Mouse (Mus musculus) neural tube, embryonic 12.5 days (tissue): ENCODE results near the gene Mmp25. TPM values are rescaled to one million over a fixed set of nuclear protein-coding genes. Genes with fewer than 3 reads are reported as not detected.

Experiments used
- ATAC-seq: fragments of 200-750 bp; cut with Nextera tagmentation; 2 replicates; pipeline ENCODE4 v1.8.0; 2017; ENCODE audit warnings: low read depth, mild to moderate bottlenecking, moderate TSS enrichment, moderate library complexity; ENCODE audit not compliant: low FRiP score
- H3K27ac ChIP-seq: fragments of 300-500 bp; sonication (generic); 2 replicates; pipeline ENCODE4 v1.5.1; 2016
- H3K27me3 ChIP-seq: fragments of 300-500 bp; sonication (generic); replicated peaks from 2 replicates; pipeline ENCODE4 v1.6.1; 2016; ENCODE audit warnings: mild to moderate bottlenecking
- H3K36me3 ChIP-seq: fragments of 300-500 bp; sonication (generic); 2 replicates; pipeline ENCODE4 v1.6.1; 2016; ENCODE audit warnings: mild to moderate bottlenecking
- H3K4me1 ChIP-seq: fragments of 300-500 bp; sonication (generic); 2 replicates; pipeline ENCODE4 v1.6.1; 2016
- H3K4me2 ChIP-seq: fragments of 300-500 bp; sonication (generic); replicated peaks from 2 replicates; pipeline ENCODE4 v1.6.1; 2016; ENCODE audit warnings: mild to moderate bottlenecking
- H3K4me3 ChIP-seq: fragments of 300-500 bp; sonication (generic); 2 replicates; pipeline ENCODE4 v1.5.1; 2016
- H3K9ac ChIP-seq: fragments of 300-500 bp; sonication (generic); 2 replicates; pipeline ENCODE4 v1.6.1; 2016; ENCODE audit warnings: mild to moderate bottlenecking
- H3K9me3 ChIP-seq: fragments of 300-500 bp; sonication (generic); 2 replicates; pipeline ENCODE4 v1.6.1; 2016; ENCODE audit warnings: mild to moderate bottlenecking
- WGBS: fragments of 180-500 bp; shearing (Covaris S2); methylation state at CpG from one replicate; pipeline ENCODE4 v1.1.7; 2016; 5-methylcytosine and 5-hydroxymethylcytosine counted together
- polyA plus RNA-seq: library from polyadenylated mRNA; unstranded; fragments of >200 nt; fragmentation: Nextera tagmentation; extraction: Ambion mirVana; gene quantifications from 2 replicates; pipeline ENCODE4 v1.2.1, GENCODE M21; 2016

Gene Mmp25
- polyA plus RNA-seq, 1 experiment from 2014 or later = 1.6 TPM

GRCm38 (mm10) chr17:23675564-23676281 is 30.6 kb upstream of the Mmp25 start:
- Histone ChIP-seq H3K27ac (no peak overlapping the region), H3K4me1 (peaks cover 37% of the 10 kb centered on the region), H3K27me3 (peaks cover 55% of the 10 kb centered on the region), H3K4me2 (peak overlapping the region; percentile 95), H3K9ac (0 out of 2 replicates have a peak overlapping the region, but pooled peaks have one; percentile 52), H3K9me3 (no peaks in the 10 kb centered on the region), H3K36me3 (no peaks in the 10 kb centered on the region; the same call in 1 of the 2 replicates), H3K4me3 (peak overlapping the region; percentile 40; the same call in 1 of the 2 replicates)
- 10% methylated on average over 15 of the region's 15 CpGs for WGBS
- no peak for ATAC-seq

- no peaks in the 10 kb centered on the region for H3K9me3 ChIP-seq
- no peak for ATAC-seq
- H3K27ac ChIP-seq = no peak overlapping the region
- peak overlapping the region; percentile 95; the same call in 1 of the 2 replicates for H3K4me2 ChIP-seq
- WGBS = 57% methylated on average over 5 of the region's 5 CpGs
- H3K36me3 ChIP-seq = peaks cover 5% of the 10 kb centered on the region
- H3K9ac ChIP-seq = no peak overlapping the region
- peaks cover 49% of the 10 kb centered on the region for H3K27me3 ChIP-seq
- H3K4me3 ChIP-seq = no peak overlapping the region
- H3K4me1 ChIP-seq = peaks cover 37% of the 10 kb centered on the region
Observed at GRCm38 (mm10) chr17:23675127-23675526, 30.1 kb upstream of the Mmp25 start.

- H3K27me3 ChIP-seq = peaks cover 42% of the 10 kb centered on the region
- peak overlapping the region; percentile 77 for H3K4me2 ChIP-seq
- ATAC-seq = no peak
- peak overlapping the region; percentile 56 for H3K4me3 ChIP-seq
- H3K9ac ChIP-seq = peak overlapping the region; percentile 61; the same call in 1 of the 2 replicates
- peaks cover 11% of the 10 kb centered on the region for H3K36me3 ChIP-seq
- no peak overlapping the region for H3K27ac ChIP-seq
- 44% methylated on average over 9 of the region's 9 CpGs for WGBS
- H3K9me3 ChIP-seq = no peaks in the 10 kb centered on the region
- peaks cover 33% of the 10 kb centered on the region for H3K4me1 ChIP-seq
Observed at GRCm38 (mm10) chr17:23674271-23674952, 29.3 kb upstream of the Mmp25 start.

- Histone ChIP-seq H3K4me1 (peaks cover 29% of the 10 kb centered on the region), H3K4me2 (peak within 1 kb of the TSS; percentile 77), H3K4me3 (peak within 1 kb of the TSS; percentile 56), H3K36me3 (peaks cover 20% of the 10 kb centered on the region), H3K9ac (peak within 1 kb of the TSS; percentile 61), H3K9me3 (no peaks in the 10 kb centered on the region), H3K27me3 (peaks cover 34% of the 10 kb centered on the region), H3K27ac (peak within 1 kb of the TSS; percentile 37; the same call in 1 of the 2 replicates)
- WGBS = under 1% methylated on average over 45 of the region's 45 CpGs
- ATAC-seq = peak; percentile 93
Observed at GRCm38 (mm10) chr17:23673424-23674073, 28.5 kb upstream of the Mmp25 start, which contains the start of the genes Hcfc1r1 and Thoc6. Hcfc1r1 (plus strand) TSS chr17:23673596. Thoc6 (minus strand) TSS chr17:23673882.

GRCm38 (mm10) chr17:23672761-23673160 is 27.7 kb upstream of the Mmp25 start:
- Histone ChIP-seq H3K4me1 (peaks cover 29% of the 10 kb centered on the region), H3K27ac (no peak overlapping the region), H3K4me2 (peak overlapping the region; percentile 77), H3K4me3 (no peak overlapping the region), H3K36me3 (peaks cover 26% of the 10 kb centered on the region), H3K9me3 (no peaks in the 10 kb centered on the region), H3K9ac (no peak overlapping the region), H3K27me3 (peaks cover 26% of the 10 kb centered on the region)
- ATAC-seq = no peak
- WGBS = 71% methylated on average over 3 of the region's 3 CpGs

GRCm38 (mm10) chr17:23671519-23671918 is 26.4 kb upstream of the Mmp25 start:
- peaks cover 38% of the 10 kb centered on the region for H3K36me3 ChIP-seq
- no peak overlapping the region for H3K27ac ChIP-seq
- no peaks in the 10 kb centered on the region for H3K9me3 ChIP-seq
- no peak overlapping the region for H3K4me3 ChIP-seq
- no peak overlapping the region for H3K4me2 ChIP-seq
- no peak for ATAC-seq
- peaks cover 22% of the 10 kb centered on the region for H3K27me3 ChIP-seq
- H3K9ac ChIP-seq = no peak overlapping the region
- WGBS = 96% methylated on average over 3 of the region's 3 CpGs
- H3K4me1 ChIP-seq = peaks cover 24% of the 10 kb centered on the region

GRCm38 (mm10) chr17:23670516-23671074 is 25.5 kb upstream of the Mmp25 start:
- H3K27me3 ChIP-seq = peaks cover 13% of the 10 kb centered on the region
- no peaks in the 10 kb centered on the region for H3K9me3 ChIP-seq
- H3K36me3 ChIP-seq = peaks cover 41% of the 10 kb centered on the region
- no peak overlapping the region for H3K9ac ChIP-seq
- H3K27ac ChIP-seq = no peak overlapping the region
- H3K4me1 ChIP-seq = peaks cover 15% of the 10 kb centered on the region
- H3K4me3 ChIP-seq = no peak overlapping the region
- no peak overlapping the region for H3K4me2 ChIP-seq
- no peak for ATAC-seq
- 96% methylated on average over 7 of the region's 7 CpGs for WGBS

GRCm38 (mm10) chr17:23665511-23665910 is 20.4 kb upstream of the Mmp25 start:
- Histone ChIP-seq H3K4me1 (no peaks in the 10 kb centered on the region), H3K4me2 (no peak overlapping the region), H3K36me3 (peaks cover 39% of the 10 kb centered on the region), H3K9ac (no peak overlapping the region), H3K27ac (no peak overlapping the region), H3K27me3 (peaks cover 22% of the 10 kb centered on the region), H3K4me3 (no peak overlapping the region), H3K9me3 (no peaks in the 10 kb centered on the region)
- ATAC-seq = no peak
- WGBS = 81% methylated on average over 14 of the region's 14 CpGs

GRCm38 (mm10) chr17:23664556-23665021 is 19.5 kb upstream of the Mmp25 start:
- H3K27me3 ChIP-seq = peaks cover 31% of the 10 kb centered on the region
- H3K4me3 ChIP-seq = no peak overlapping the region
- no peaks in the 10 kb centered on the region for H3K9me3 ChIP-seq
- no peaks in the 10 kb centered on the region for H3K4me1 ChIP-seq
- H3K4me2 ChIP-seq = no peak overlapping the region
- peaks cover 30% of the 10 kb centered on the region for H3K36me3 ChIP-seq
- H3K27ac ChIP-seq = no peak overlapping the region
- H3K9ac ChIP-seq = no peak overlapping the region
- peak; percentile 61; the same call in 1 of the 2 replicates for ATAC-seq
- 19% methylated on average over 5 of the region's 5 CpGs for WGBS

GRCm38 (mm10) chr17:23661526-23661925 is 16.4 kb upstream of the Mmp25 start:
- peaks cover 3% of the 10 kb centered on the region; the same call in 1 of the 2 replicates for H3K36me3 ChIP-seq
- no peak overlapping the region for H3K4me3 ChIP-seq
- no peak for ATAC-seq
- no peaks in the 10 kb centered on the region for H3K4me1 ChIP-seq
- WGBS = 2% methylated on average over 9 of the region's 9 CpGs
- no peak overlapping the region for H3K9ac ChIP-seq
- no peak overlapping the region for H3K4me2 ChIP-seq
- H3K27me3 ChIP-seq = peaks cover 38% of the 10 kb centered on the region
- no peaks in the 10 kb centered on the region for H3K9me3 ChIP-seq
- H3K27ac ChIP-seq = no peak overlapping the region

- no peak overlapping the region for H3K27ac ChIP-seq
- no peak for ATAC-seq
- peaks cover 41% of the 10 kb centered on the region for H3K27me3 ChIP-seq
- H3K4me1 ChIP-seq = no peaks in the 10 kb centered on the region
- H3K9me3 ChIP-seq = no peaks in the 10 kb centered on the region
- H3K4me3 ChIP-seq = no peak overlapping the region
- no peak overlapping the region for H3K9ac ChIP-seq
- 3% methylated on average over 14 of the region's 14 CpGs for WGBS
- H3K36me3 ChIP-seq = no peaks in the 10 kb centered on the region
- H3K4me2 ChIP-seq = no peak overlapping the region
Observed at GRCm38 (mm10) chr17:23660876-23661200, 15.8 kb upstream of the Mmp25 start.
